8 mouse cellular contexts compared by ENCODE assay signal in the genomic region with DNA sequence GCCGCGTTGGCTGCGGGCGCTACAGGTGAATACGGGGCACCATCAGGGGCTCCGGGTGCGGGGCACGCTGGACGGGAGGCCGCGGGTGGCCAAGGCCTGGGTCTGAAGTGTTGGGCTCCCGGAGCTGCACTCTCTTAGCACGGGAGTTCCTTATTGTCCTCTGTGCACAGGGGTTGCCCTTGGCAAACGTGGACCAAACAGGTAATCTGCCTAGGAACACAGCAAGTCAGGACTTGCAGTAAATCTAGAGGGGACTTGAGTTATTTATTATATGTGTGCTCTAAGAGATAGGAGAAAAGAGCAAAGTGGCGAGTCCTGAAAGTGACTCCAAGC. TPM values are rescaled to one million over a fixed set of nuclear protein-coding genes. Genes with fewer than 3 reads are reported as not detected.
DNase-seq lines count a peak whose midpoint lies in the region; ATAC-seq and TF ChIP-seq lines count a peak whose summit lies in the region.

No protein-coding gene starts in this region.

- H3K36me3 ChIP-seq in kidney, embryonic 15.5 days, result peaks cover 21% of the 10 kb centered on the region
- H3K36me3 ChIP-seq in hindbrain, embryonic 16.5 days (ENCODE audit: control insufficient read depth, insufficient read depth, low read length), result peaks cover 2% of the 10 kb centered on the region; the same call in 1 of the 2 replicates
- H3K36me3 ChIP-seq in midbrain, embryonic 15.5 days (replicated peaks), result 0 out of 2 replicates have a peak, but pooled peaks cover 11% of the 10 kb centered on the region

- peak overlapping the region; percentile 79 for H3K9ac ChIP-seq in kidney, embryonic 15.5 days
- peak overlapping the region; percentile 85 for H3K9ac ChIP-seq in hindbrain, embryonic 16.5 days (ENCODE audit: low read depth, low read length)
- peak overlapping the region; percentile 75 for H3K9ac ChIP-seq in midbrain, embryonic 15.5 days

- no peak for DNase-seq in kidney, postnatal 25 days
- DNase-seq in layer of hippocampus, adult 11-12 months (ENCODE audit: low spot score), result no peak

- TF ChIP-seq CTCF in bone marrow macrophage, adult 2 months (IDR thresholded peaks at IDR 0.05; ENCODE audit: low read depth, low read length), result no peak

- no peak for TF ChIP-seq POLR2A in bone marrow macrophage, adult 2 months (IDR thresholded peaks at IDR 0.05; ENCODE audit: borderline replicate concordance, low read depth, low read length)

- H3K27ac ChIP-seq in kidney, embryonic 15.5 days, result peak overlapping the region; percentile 89
- H3K27ac ChIP-seq in bone marrow macrophage, adult 2 months (ENCODE audit: insufficient read depth, low read depth, low read length), result peak overlapping the region; percentile 39
- peak overlapping the region; percentile 85 for H3K27ac ChIP-seq in hindbrain, embryonic 16.5 days (ENCODE audit: low read depth, low read length)
- H3K27ac ChIP-seq in midbrain, embryonic 15.5 days, result peak overlapping the region; percentile 79

- under 1% methylated on average over 15 of the region's 15 CpGs for WGBS in kidney, embryonic 15.5 days
- 0% methylated on average over 15 of the region's 15 CpGs for WGBS in hindbrain, embryonic 16.5 days
- WGBS in midbrain, embryonic 15.5 days, result 2% methylated on average over 15 of the region's 15 CpGs

- H3K4me3 ChIP-seq in kidney, embryonic 15.5 days (replicated peaks), result peak overlapping the region; percentile 87
- peak overlapping the region; percentile 94 for H3K4me3 ChIP-seq in bone marrow macrophage, adult 2 months (ENCODE audit: insufficient read depth, low read length)
- H3K4me3 ChIP-seq in hindbrain, embryonic 16.5 days (ENCODE audit: low read length), result peak overlapping the region; percentile 82
- peak overlapping the region; percentile 79 for H3K4me3 ChIP-seq in midbrain, embryonic 15.5 days

- H3K4me1 ChIP-seq in kidney, embryonic 15.5 days, result peaks cover 13% of the 10 kb centered on the region
- H3K4me1 ChIP-seq in bone marrow macrophage, adult 2 months (ENCODE audit: control insufficient read depth, insufficient read depth, low read length), result peaks cover 28% of the 10 kb centered on the region
- H3K4me1 ChIP-seq in hindbrain, embryonic 16.5 days (ENCODE audit: control insufficient read depth, insufficient read depth, low read depth, low read length), result peaks cover 9% of the 10 kb centered on the region
- H3K4me1 ChIP-seq in midbrain, embryonic 15.5 days, result peaks cover 19% of the 10 kb centered on the region

- no peaks in the 10 kb centered on the region for H3K27me3 ChIP-seq in kidney, embryonic 15.5 days
- H3K27me3 ChIP-seq in hindbrain, embryonic 16.5 days (replicated peaks; ENCODE audit: control insufficient read depth, insufficient read depth, low read length), result no peaks in the 10 kb centered on the region
- H3K27me3 ChIP-seq in midbrain, embryonic 15.5 days (replicated peaks), result no peaks in the 10 kb centered on the region

- peak overlapping the region; percentile 80 for H3K4me2 ChIP-seq in kidney, embryonic 15.5 days
- H3K4me2 ChIP-seq in hindbrain, embryonic 16.5 days (ENCODE audit: low read length), result peak overlapping the region; percentile 72
- peak overlapping the region; percentile 98 for H3K4me2 ChIP-seq in midbrain, embryonic 15.5 days

- peak; percentile 72; the same call in 1 of the 2 replicates for ATAC-seq in kidney, embryonic 15.5 days (replicated peaks; ENCODE audit: low FRiP score)
- no peak; the same call in 1 of the 2 replicates for ATAC-seq in hindbrain, embryonic 16.5 days
- ATAC-seq in midbrain, embryonic 15.5 days (replicated peaks), result no peak
- no peak for ATAC-seq in erythroid progenitor cell, adult 5-6 weeks (replicated peaks; ENCODE audit: low FRiP score, poor library complexity, severe bottlenecking)
- ATAC-seq in cerebellum, adult (ENCODE audit: insufficient number of reproducible peaks, low FRiP score, low TSS enrichment), result no peak

- no peaks in the 10 kb centered on the region for H3K9me3 ChIP-seq in kidney, embryonic 15.5 days (replicated peaks)
- no peaks in the 10 kb centered on the region for H3K9me3 ChIP-seq in hindbrain, embryonic 16.5 days (ENCODE audit: control insufficient read depth, low read length)
- H3K9me3 ChIP-seq in midbrain, embryonic 15.5 days, result no peaks in the 10 kb centered on the region

RNA-seq across cellular contexts. Expression of a gene that starts 0.4 kb away (rescaled TPM):
- 94.4 and 97.5 TPM in 2 replicates for polyA plus RNA-seq in kidney, embryonic 15.5 days (2015; fragmentation: Nextera tagmentation; extraction: Ambion mirVana)
- 69.6 and 95.3 TPM in 2 replicates for polyA plus RNA-seq in bone marrow macrophage, adult 2 months (2012; ENCODE audit: insufficient read depth, insufficient read length, missing spikeins)
- 51.2 and 67.9 TPM in 2 replicates for polyA plus RNA-seq in hindbrain, embryonic 16.5 days (2015; fragmentation: Nextera tagmentation; extraction: Ambion mirVana)
- polyA plus RNA-seq in midbrain, embryonic 15.5 days (2015; fragmentation: Nextera tagmentation; extraction: Ambion mirVana), result 32.8 and 33.4 TPM in 2 replicates
- 2.9 and 28.1 TPM in 2 replicates for total RNA-seq in erythroid progenitor cell, adult 5-6 weeks (2015; ENCODE audit: low replicate concordance)
- 17.8 and 43.5 TPM in 2 replicates for total RNA-seq in erythroid progenitor cell, adult 5-6 weeks (2017; ENCODE audit: low replicate concordance)

RNA-seq across cellular contexts. Expression of a gene that starts 0.7 kb away (rescaled TPM):
- 43.1 and 43.2 TPM in 2 replicates for polyA plus RNA-seq in kidney, embryonic 15.5 days (2015; fragmentation: Nextera tagmentation; extraction: Ambion mirVana)
- polyA plus RNA-seq in bone marrow macrophage, adult 2 months (2012; ENCODE audit: insufficient read depth, insufficient read length, missing spikeins), result 20.0 and 21.4 TPM in 2 replicates
- polyA plus RNA-seq in hindbrain, embryonic 16.5 days (2015; fragmentation: Nextera tagmentation; extraction: Ambion mirVana), result 21.3 and 22.8 TPM in 2 replicates
- polyA plus RNA-seq in midbrain, embryonic 15.5 days (2015; fragmentation: Nextera tagmentation; extraction: Ambion mirVana), result 23.2 and 23.7 TPM in 2 replicates
- total RNA-seq in erythroid progenitor cell, adult 5-6 weeks (2015; ENCODE audit: low replicate concordance), result 26.0 and 45.8 TPM in 2 replicates
- total RNA-seq in erythroid progenitor cell, adult 5-6 weeks (2017; ENCODE audit: low replicate concordance), result 13.9 and 31.8 TPM in 2 replicates

RNA-seq across cellular contexts. Expression of a gene that starts 18.9 kb away (rescaled TPM):
- polyA plus RNA-seq in kidney, embryonic 15.5 days (2015; fragmentation: Nextera tagmentation; extraction: Ambion mirVana), result 6.9 and 8.3 TPM in 2 replicates
- 2.3 and 3.7 TPM in 2 replicates for polyA plus RNA-seq in bone marrow macrophage, adult 2 months (2012; ENCODE audit: insufficient read depth, insufficient read length, missing spikeins)
- polyA plus RNA-seq in hindbrain, embryonic 16.5 days (2015; fragmentation: Nextera tagmentation; extraction: Ambion mirVana), result 5.5 and 5.7 TPM in 2 replicates
- polyA plus RNA-seq in midbrain, embryonic 15.5 days (2015; fragmentation: Nextera tagmentation; extraction: Ambion mirVana), result 7.1 and 7.6 TPM in 2 replicates
- total RNA-seq in erythroid progenitor cell, adult 5-6 weeks (2015; ENCODE audit: low replicate concordance), result 1.1 and 1.3 TPM in 2 replicates
- 2.1 and 3.6 TPM in 2 replicates for total RNA-seq in erythroid progenitor cell, adult 5-6 weeks (2017; ENCODE audit: low replicate concordance)

Comparison
In these comparisons a context has a peak if more than half of its experiments do, and no peak if none do; other contexts are left out.
1. H3K27ac ChIP-seq: peak in every context shown above with its lines; median percentile 89 in kidney, embryonic 15.5 days; 85 in hindbrain, embryonic 16.5 days; 79 in midbrain, embryonic 15.5 days; 39 in bone marrow macrophage, adult 2 months.